8 mouse cellular contexts compared by ENCODE assay signal in the genomic region with DNA sequence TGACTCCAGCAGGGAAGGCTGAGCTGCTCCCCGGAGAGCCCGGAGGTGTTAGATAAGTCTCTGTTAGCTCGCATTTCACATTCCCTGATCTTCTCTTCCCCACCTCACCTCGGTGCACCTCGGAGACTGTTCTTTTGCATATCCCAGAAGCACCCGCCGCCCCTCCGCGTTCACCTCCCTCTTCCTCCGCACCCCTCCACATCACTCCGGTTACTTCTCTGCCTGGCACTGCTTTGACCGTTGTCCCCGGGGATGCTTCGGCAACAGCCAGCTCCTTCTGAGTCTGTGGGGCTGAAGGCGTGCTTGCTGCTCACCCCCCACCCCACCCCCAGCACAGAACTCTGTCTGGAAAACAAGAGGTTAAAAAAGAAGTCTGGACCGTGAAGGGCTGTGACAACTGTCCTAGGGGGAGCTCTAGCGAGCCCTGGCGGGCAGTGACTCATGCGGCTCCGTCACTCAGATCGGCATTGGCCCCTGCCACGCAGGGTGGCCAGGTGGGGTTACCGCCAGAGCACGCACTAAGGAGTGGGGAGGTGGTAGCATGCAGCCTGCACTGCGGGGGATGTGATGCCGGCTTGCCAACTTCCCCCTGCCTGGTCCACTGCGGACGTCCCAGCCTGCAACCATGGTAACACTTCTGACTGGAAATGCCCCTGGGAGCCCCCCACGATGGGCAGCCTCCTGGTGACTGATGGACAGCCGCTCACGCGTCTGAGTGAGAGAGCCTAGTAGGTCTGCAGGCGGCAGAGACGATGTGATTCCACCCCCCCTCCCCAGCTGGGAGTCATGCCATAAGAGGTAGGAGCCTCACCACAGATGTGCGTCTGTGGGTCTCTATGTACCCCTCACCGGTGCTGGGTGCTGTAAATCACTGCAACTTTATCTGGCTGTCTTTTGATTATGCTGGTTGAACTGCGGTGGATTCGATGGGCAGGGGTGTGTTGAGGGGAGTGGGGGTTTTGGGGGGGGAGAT.
A peak's percentile ranks its signal among the peaks of the same experiment; 100 is the strongest.
DNase-seq lines count a peak whose midpoint lies in the region; ATAC-seq and TF ChIP-seq lines count a peak whose summit lies in the region.

No protein-coding gene starts in this region.

- peak; percentile 35; the same call in 1 of the 2 replicates for TF ChIP-seq CTCF in olfactory bulb, adult 2 months (IDR thresholded peaks at IDR 0.05; ENCODE audit: insufficient read depth, low read depth, low read length)

- peak overlapping the region; percentile 55 for H3K9ac ChIP-seq in heart, embryonic 12.5 days
- peak overlapping the region; percentile 7; the same call in 1 of the 2 replicates for H3K9ac ChIP-seq in liver, embryonic 16.5 days (ENCODE audit: low read depth, low read length)

- no peak overlapping the region for H3K27ac ChIP-seq in heart, embryonic 12.5 days (ENCODE audit: poor library complexity, severe bottlenecking)
- no peak overlapping the region for H3K27ac ChIP-seq in liver, embryonic 16.5 days (ENCODE audit: low read length)
- H3K27ac ChIP-seq in olfactory bulb, adult 2 months (ENCODE audit: insufficient read depth, low read depth, low read length) = peak overlapping the region; percentile 81

- H3K4me1 ChIP-seq in heart, embryonic 12.5 days (replicated peaks) = peaks cover 48% of the 10 kb centered on the region
- H3K4me1 ChIP-seq in liver, embryonic 16.5 days (ENCODE audit: control insufficient read depth, low read depth, low read length) = no peaks in the 10 kb centered on the region; the same call in 1 of the 2 replicates
- peaks cover 20% of the 10 kb centered on the region for H3K4me1 ChIP-seq in olfactory bulb, adult 2 months (ENCODE audit: control insufficient read depth, insufficient read depth, low read length)

- 0 out of 2 replicates have a peak, but pooled peaks have one; percentile 30 for TF ChIP-seq POLR2A in olfactory bulb, adult 2 months (IDR thresholded peaks at IDR 0.05; ENCODE audit: insufficient read depth, low read depth, low read length)

- H3K36me3 ChIP-seq in heart, embryonic 12.5 days = no peaks in the 10 kb centered on the region
- no peaks in the 10 kb centered on the region for H3K36me3 ChIP-seq in liver, embryonic 16.5 days (ENCODE audit: control insufficient read depth, insufficient read depth)

- DNase-seq in heart, adult 18-20 months = peak; percentile 11 to 25
- DNase-seq in heart, postnatal 25 days (ENCODE audit: low spot score) = no peak
- DNase-seq in embryo, embryonic 11.5 days (ENCODE audit: low read depth, low spot score) = peak; percentile 32
- peak; percentile 8 to 57 for DNase-seq in kidney, postnatal 25 days
- DNase-seq in testis, postnatal 10 days (ENCODE audit: low spot score) = no peak

- ATAC-seq in heart, embryonic 12.5 days (ENCODE audit: insufficient number of reproducible peaks, low FRiP score) = 0 out of 2 replicates have a peak, but pooled peaks have one; percentile 46
- ATAC-seq in liver, embryonic 16.5 days (ENCODE audit: low read depth) = peak; percentile 56

- 4% methylated on average over 38 of the region's 38 CpGs for WGBS in heart, embryonic 12.5 days
- WGBS in liver, embryonic 16.5 days (ENCODE audit: insufficient replicate concordance) = 50% methylated on average over 38 of the region's 38 CpGs
- WGBS in olfactory bulb, adult 2 months = 3% methylated on average over 38 of the region's 38 CpGs

- intact Hi-C loops in heart, postnatal 25 days (cut with DNase I) = loop anchor here (10.0 kb wide), 1 partner anchor 113 kb away; no protein-coding TSS in a partner anchor

- peak overlapping the region; percentile 92 for H3K4me2 ChIP-seq in heart, embryonic 12.5 days
- peak overlapping the region; percentile 52 for H3K4me2 ChIP-seq in liver, embryonic 16.5 days (ENCODE audit: low read depth, low read length)

- H3K9me3 ChIP-seq in heart, embryonic 12.5 days (replicated peaks) = no peaks in the 10 kb centered on the region
- no peaks in the 10 kb centered on the region for H3K9me3 ChIP-seq in liver, embryonic 16.5 days (replicated peaks; ENCODE audit: control insufficient read depth, low read length)

- H3K27me3 ChIP-seq in heart, embryonic 12.5 days (replicated peaks) = no peaks in the 10 kb centered on the region
- no peaks in the 10 kb centered on the region for H3K27me3 ChIP-seq in liver, embryonic 16.5 days (ENCODE audit: control insufficient read depth, insufficient read depth, low read depth, low read length)

- H3K4me3 ChIP-seq in heart, embryonic 12.5 days = peak overlapping the region; percentile 50
- peak overlapping the region; percentile 42 for H3K4me3 ChIP-seq in liver, embryonic 16.5 days (ENCODE audit: low read depth, low read length)
- H3K4me3 ChIP-seq in olfactory bulb, adult 2 months (ENCODE audit: insufficient read depth, low read depth, low read length) = peak overlapping the region; percentile 86

Comparison
In these comparisons a context has a peak if more than half of its experiments do, and no peak if none do; other contexts are left out.
1. DNase-seq: peak in heart, adult 18-20 months (2 of 2), embryo, embryonic 11.5 days (single experiment) and kidney, postnatal 25 days (2 of 2); none in heart, postnatal 25 days (single experiment) and testis, postnatal 10 days (single experiment).
2. Peak in every context shown above with its lines, with median percentiles within 50 percentile points of each other: H3K4me3 ChIP-seq.